Mouse (Mus musculus) lung, adult 2 months (tissue): ENCODE measurements around the gene Itgb8. TPM values are rescaled to one million over a fixed set of nuclear protein-coding genes. Genes with fewer than 3 reads are reported as not detected.
A peak's percentile ranks its signal among the peaks of the same experiment; 100 is the strongest.

Experiments
- DNase-seq: peaks from one replicate; pipeline ENCODE4 v3.0.0; 2022
- H3K4me1 ChIP-seq: fragments of 200-500 bp; 2 replicates; pipeline ENCODE4 v1.6.1; 2011; ENCODE audit warnings: low read length; ENCODE audit not compliant: control insufficient read depth, insufficient read depth
- H3K4me3 ChIP-seq: fragments of 200-500 bp; replicated peaks from 2 replicates; pipeline ENCODE3; 2011; ENCODE audit warnings: low read depth, mild to moderate bottlenecking, control low read depth, low read length; ENCODE audit errors: extremely low read depth
- CTCF ChIP-seq: fragments of 200-500 bp; IDR thresholded peaks from 2 replicates; pipeline ENCODE4 v1.5.1; 2011; ENCODE audit warnings: mild to moderate bottlenecking, low read length, control low read depth; ENCODE audit not compliant: insufficient read depth
- POLR2A ChIP-seq: fragments of 200-500 bp; IDR thresholded peaks from 2 replicates; pipeline ENCODE4 v1.6.1; 2011; ENCODE audit warnings: low read depth, mild to moderate bottlenecking, control low read depth, low read length, borderline replicate concordance; ENCODE audit errors: extremely low read depth
- WGBS: fragments of 180-500 bp; shearing (Covaris S2); methylation state at CpG from one replicate; pipeline ENCODE4 v1.1.7; 2018; 5-methylcytosine and 5-hydroxymethylcytosine counted together
- polyA plus RNA-seq: library from polyadenylated mRNA; depleted of rRNA; stranded (reverse); fragments of >200 nt; gene quantifications from 2 replicates; pipeline ENCODE4 v1.2.3, GENCODE M21; 2012

Itgb8 gene
- polyA plus RNA-seq, 1 experiment, result 0.41 TPM

GRCm38 (mm10) chr12:119237921-119238695, 494 bp downstream of the Itgb8 start:
- TF ChIP-seq POLR2A (no peak), CTCF (no peak)
- H3K4me3 ChIP-seq, result peak overlapping the region; percentile 37
- DNase-seq, result peak; percentile 19
- H3K4me1 ChIP-seq, result no peaks in the 10 kb centered on the region
- under 1% methylated on average over 35 of the region's 35 CpGs for WGBS

GRCm38 (mm10) chr12:119237241-119237920, 1.2 kb downstream of the Itgb8 start:
- no peak for TF ChIP-seq CTCF
- TF ChIP-seq POLR2A, result no peak
- 18% methylated on average over 13 of the region's 13 CpGs for WGBS
- DNase-seq, result no peak
- Histone ChIP-seq H3K4me3 (peak overlapping the region; percentile 29), H3K4me1 (no peaks in the 10 kb centered on the region)

DNA sequence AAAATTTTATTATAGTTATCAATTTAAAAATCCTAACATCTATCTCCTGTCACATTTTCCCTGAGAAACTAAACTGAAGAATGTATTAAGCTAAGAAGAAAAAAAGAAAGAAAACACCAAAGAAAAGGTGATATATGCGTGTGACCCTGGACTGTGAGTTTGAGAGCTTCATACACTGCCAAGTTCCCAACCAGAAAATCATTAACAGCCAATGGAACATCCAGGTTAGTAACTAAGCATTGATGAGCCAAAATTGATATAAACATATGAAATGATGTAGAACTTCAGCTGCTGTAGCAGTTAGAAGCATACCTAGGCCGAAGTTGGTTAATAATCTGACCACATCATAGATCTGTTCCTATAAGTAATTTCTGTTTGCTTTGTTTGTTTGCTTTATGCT, 6.8 kb downstream of the Itgb8 start:
- 93% methylated on average over 2 of the region's 2 CpGs for WGBS
- no peak for DNase-seq
- H3K4me3 ChIP-seq, result no peak overlapping the region
- H3K4me1 ChIP-seq, result no peaks in the 10 kb centered on the region
- TF ChIP-seq CTCF (no peak), POLR2A (no peak)

DNA sequence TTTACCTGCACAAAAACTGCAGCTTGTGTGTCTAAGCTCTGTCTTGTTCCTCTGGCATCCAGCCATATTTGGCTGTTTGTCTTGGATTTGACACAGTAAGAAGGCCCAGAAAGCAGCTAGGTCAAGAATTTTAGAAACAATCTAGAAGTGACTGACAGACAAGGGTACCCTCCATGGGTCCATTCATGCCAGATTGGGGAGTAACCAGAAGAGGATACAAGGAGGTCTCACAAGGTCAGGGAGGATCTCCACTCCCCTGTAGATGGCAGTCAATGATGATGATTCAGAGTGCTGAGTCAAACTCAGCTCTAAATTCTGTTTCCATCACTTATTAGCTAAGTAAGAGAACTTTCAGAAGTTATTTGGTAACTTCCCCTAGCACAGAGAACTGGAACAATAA, 8.2 kb downstream of the Itgb8 start:
- H3K4me1 ChIP-seq, result no peaks in the 10 kb centered on the region
- no peak for DNase-seq
- TF ChIP-seq CTCF, result no peak
- TF ChIP-seq POLR2A, result no peak
- no peak overlapping the region for H3K4me3 ChIP-seq

DNA sequence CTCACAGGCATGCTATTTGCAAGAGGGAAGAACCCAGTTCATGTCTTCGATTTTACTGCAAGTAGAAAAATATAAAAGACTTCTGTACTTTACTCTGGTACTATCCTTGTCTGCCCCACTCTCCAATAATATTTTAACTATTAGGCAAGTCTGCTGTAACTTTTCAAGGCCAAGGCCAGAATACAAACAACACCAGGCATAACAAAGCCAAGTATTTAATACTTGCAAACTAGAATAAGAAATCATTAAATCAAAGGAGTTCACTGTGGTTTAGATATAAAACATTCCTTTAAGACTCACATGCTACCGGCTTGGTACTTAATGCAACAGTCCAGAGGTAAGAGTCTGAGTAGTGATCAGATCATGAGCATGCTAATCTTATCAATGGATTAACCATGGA, 9.0 kb downstream of the Itgb8 start:
- Histone ChIP-seq H3K4me3 (no peak overlapping the region), H3K4me1 (no peaks in the 10 kb centered on the region)
- no peak for DNase-seq
- no peak for TF ChIP-seq CTCF
- TF ChIP-seq POLR2A, result no peak
- 78% methylated on average over 2 of the region's 2 CpGs for WGBS

- TF ChIP-seq CTCF (no peak), POLR2A (no peak)
- WGBS, result 71% methylated on average over 1 of the region's 1 CpGs
- no peaks in the 10 kb centered on the region for H3K4me1 ChIP-seq
- H3K4me3 ChIP-seq, result no peak overlapping the region
- no peak for DNase-seq
Measured at GRCm38 (mm10) chr12:119227898-119228297, 10.7 kb downstream of the Itgb8 start.

- H3K4me1 ChIP-seq, result no peaks in the 10 kb centered on the region
- TF ChIP-seq POLR2A (no peak), CTCF (no peak)
- no peak overlapping the region for H3K4me3 ChIP-seq
- DNase-seq, result no peak
Measured at GRCm38 (mm10) chr12:119224699-119225098, 13.9 kb downstream of the Itgb8 start.

DNA sequence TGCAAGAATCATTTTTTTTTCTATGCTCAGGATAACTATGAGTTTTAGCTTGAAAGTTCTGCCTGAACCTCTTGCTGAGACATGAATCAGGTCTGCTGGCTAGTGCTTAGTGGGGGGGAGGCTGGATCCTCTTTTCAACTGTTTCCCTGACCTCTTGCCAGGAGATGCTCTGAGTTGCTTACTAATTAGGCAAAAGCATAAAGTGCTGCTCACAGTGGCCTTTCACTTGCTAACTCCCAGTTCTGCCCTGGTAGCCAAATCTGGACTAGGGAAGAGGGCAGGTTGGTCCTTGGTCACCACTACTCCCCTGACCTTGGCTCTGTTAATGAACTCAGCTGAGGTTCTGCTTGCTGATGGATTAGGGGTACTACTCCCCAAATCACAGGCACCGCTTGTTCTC, 19.2 kb downstream of the Itgb8 start:
- H3K4me3 ChIP-seq, result no peak overlapping the region
- DNase-seq, result no peak
- TF ChIP-seq POLR2A (no peak), CTCF (no peak)
- WGBS, result 93% methylated on average over 1 of the region's 1 CpGs
- H3K4me1 ChIP-seq, result no peaks in the 10 kb centered on the region

- Histone ChIP-seq H3K4me1 (no peaks in the 10 kb centered on the region), H3K4me3 (no peak overlapping the region)
- TF ChIP-seq POLR2A, result no peak
- TF ChIP-seq CTCF, result no peak
- no peak for DNase-seq
Measured at GRCm38 (mm10) chr12:119217700-119218265, 20.8 kb downstream of the Itgb8 start.

- WGBS, result 92% methylated on average over 3 of the region's 3 CpGs
Measured at GRCm38 (mm10) chr12:119215225-119215624, 23.4 kb downstream of the Itgb8 start.

More at GRCm38 (mm10) chr12:119215225-119215624, 23.4 kb downstream of the Itgb8 start:
- TF ChIP-seq CTCF (no peak), POLR2A (no peak)
- no peak for DNase-seq
- Histone ChIP-seq H3K4me1 (no peaks in the 10 kb centered on the region), H3K4me3 (no peak overlapping the region)
